Mouse (Mus musculus): ENCODE measurements around the gene Twist2. TPM values are rescaled to one million over a fixed set of nuclear protein-coding genes. Genes with fewer than 3 reads are reported as not detected.
A peak's percentile ranks its signal among the peaks of the same experiment; 100 is the strongest.

The Twist2 gene
- total RNA-seq, 2 experiments from 2014 or later = 1.1 to 1.8 TPM

GRCm38 (mm10) chr1:91816571-91816970, 15.3 kb downstream of the Twist2 start:
- DNase-seq (ENCODE audit: low spot score in 2 of 2) = no peak

DNA sequence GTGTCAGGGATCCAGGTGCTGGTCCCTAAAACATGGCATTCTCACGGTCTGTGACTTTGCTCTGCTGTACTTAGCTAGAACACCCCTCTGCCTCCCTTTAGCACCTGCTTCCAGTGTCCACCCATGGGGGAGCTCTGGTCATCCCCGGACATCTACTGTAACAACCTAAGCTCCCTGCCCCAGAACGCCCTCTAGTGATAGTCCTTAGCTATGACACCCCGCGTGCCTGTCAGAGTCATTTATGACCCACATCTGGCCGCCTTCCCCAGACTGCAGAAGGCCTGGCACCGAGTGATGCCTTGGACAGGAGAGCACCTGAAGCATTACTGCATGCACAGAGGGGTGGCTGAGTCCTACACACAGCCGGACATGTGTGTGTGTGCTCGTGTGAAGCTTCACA, 18.0 kb downstream of the Twist2 start:
- no peak for DNase-seq (ENCODE audit: low spot score in 2 of 2)

GRCm38 (mm10) chr1:91820531-91820930, 19.3 kb downstream of the Twist2 start:
- no peak for DNase-seq (ENCODE audit: low spot score in 2 of 2)

DNA sequence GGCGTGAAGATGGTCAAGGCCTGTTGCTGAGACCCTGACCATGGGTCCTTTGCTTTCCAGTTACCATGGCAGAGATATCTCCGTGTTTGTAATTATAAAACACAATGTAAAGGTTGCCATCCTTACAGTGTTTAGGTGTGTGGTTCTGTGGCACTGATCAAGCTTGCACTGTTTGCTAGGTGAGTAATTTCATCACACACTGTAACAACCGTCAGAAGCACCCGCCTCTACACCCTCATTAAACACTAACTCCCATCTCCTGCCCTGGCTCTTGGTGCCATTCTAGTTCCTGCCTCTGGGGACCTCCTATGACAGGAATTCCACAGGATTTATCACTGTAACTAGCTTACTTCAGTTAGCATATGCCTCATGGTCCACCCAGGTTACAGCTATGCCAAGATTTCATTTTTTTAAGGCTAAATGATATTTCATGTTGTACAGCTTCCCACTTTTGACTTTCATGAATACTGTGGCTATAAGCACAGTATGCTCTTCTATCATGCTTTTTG, 21.1 kb downstream of the Twist2 start:
- DNase-seq (ENCODE audit: low spot score in 2 of 2) = no peak

GRCm38 (mm10) chr1:91823530-91823929, 22.3 kb downstream of the Twist2 start:
- DNase-seq (ENCODE audit: low spot score in 2 of 2) = no peak

DNA sequence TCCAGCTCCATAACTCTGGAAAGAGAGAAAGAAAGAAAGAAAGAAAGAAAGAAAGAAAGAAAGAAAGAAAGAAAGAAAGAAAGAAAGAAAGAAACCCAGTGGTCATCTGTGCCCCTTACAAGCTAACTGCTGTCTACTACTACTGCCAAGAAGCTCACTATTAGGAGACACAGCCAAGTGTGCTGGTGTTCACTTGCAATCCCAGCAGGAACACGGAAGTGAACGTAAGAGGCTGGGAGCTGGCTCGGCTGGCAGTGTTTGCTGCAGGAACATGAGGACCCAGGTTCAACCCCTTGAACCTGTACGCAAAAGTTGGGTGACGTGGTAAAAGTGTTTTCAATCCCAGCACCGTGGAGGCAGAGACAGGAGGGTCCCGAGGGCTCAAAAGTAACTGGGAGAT, 22.7 kb downstream of the Twist2 start:
- no peak for DNase-seq (ENCODE audit: low spot score in 2 of 2)

DNA sequence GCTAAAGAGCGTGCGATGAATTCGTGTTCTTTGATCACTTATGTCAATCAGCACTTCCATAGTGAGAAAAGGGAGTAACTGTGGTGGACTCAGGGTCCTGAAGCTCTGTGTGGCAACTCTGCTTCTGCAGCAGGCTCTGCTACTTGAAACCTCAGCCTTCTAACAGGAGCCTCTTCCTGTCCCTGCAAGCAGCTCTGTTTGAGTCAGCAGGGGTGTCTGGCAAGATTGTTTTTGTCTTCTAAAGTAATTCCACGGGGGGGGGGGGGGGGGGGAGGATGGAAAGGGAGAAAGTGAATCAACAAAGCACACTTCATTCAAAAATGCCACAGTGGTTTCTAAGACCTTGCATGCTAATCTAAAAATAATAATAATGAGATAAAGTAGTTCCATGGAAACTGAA, 24.0 kb downstream of the Twist2 start:
- DNase-seq (ENCODE audit: low spot score in 2 of 2) = no peak

GRCm38 (mm10) chr1:91831978-91832377, 30.7 kb downstream of the Twist2 start:
- no peak for DNase-seq (ENCODE audit: low spot score in 2 of 2)

- no peak for DNase-seq (ENCODE audit: low spot score in 2 of 2)
Measured at GRCm38 (mm10) chr1:91839557-91839956, 38.3 kb downstream of the Twist2 start.

- peak in 1 of 2 experiments; percentile 16 for DNase-seq (ENCODE audit: low spot score in 2 of 2)
Measured at GRCm38 (mm10) chr1:91839979-91840378, 38.7 kb downstream of the Twist2 start.

GRCm38 (mm10) chr1:91844236-91844635, 43.0 kb downstream of the Twist2 start:
- no peak for DNase-seq (ENCODE audit: low spot score in 2 of 2)

GRCm38 (mm10) chr1:91844681-91845379, 43.6 kb downstream of the Twist2 start:
- no peak for DNase-seq (ENCODE audit: low spot score in 2 of 2)

DNA sequence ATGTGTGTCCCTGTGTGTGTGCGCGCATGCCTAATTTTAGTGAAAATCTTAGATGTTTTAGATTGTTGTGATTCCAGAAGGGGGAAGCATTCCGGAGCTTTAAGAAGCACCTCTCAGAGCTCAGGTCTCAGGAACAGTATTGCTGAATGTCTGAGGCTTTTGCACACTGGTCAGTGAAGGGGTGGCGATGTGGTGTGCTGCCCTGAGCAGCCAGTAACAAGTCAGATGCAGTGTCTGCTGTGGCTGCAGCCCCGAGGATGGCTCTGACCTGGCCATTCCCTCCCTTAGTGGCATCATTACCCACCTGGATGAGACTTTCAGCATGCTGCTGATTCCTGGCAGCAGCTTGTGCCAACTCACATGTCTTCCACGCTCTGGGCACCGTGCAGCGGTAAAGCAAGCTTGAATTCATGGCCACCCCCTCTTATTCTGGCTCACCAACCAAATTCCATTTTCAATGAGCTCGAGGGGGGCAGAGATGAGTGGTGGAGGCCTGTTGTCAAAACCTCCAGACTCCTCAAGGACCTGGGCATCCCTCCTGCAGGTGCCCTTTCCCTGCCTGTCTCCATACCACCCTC, 44.2 kb downstream of the Twist2 start:
- no peak for DNase-seq (ENCODE audit: low spot score in 2 of 2)

GRCm38 (mm10) chr1:91851300-91851699, 50.0 kb downstream of the Twist2 start:
- DNase-seq (ENCODE audit: low spot score in 2 of 2) = no peak

DNA sequence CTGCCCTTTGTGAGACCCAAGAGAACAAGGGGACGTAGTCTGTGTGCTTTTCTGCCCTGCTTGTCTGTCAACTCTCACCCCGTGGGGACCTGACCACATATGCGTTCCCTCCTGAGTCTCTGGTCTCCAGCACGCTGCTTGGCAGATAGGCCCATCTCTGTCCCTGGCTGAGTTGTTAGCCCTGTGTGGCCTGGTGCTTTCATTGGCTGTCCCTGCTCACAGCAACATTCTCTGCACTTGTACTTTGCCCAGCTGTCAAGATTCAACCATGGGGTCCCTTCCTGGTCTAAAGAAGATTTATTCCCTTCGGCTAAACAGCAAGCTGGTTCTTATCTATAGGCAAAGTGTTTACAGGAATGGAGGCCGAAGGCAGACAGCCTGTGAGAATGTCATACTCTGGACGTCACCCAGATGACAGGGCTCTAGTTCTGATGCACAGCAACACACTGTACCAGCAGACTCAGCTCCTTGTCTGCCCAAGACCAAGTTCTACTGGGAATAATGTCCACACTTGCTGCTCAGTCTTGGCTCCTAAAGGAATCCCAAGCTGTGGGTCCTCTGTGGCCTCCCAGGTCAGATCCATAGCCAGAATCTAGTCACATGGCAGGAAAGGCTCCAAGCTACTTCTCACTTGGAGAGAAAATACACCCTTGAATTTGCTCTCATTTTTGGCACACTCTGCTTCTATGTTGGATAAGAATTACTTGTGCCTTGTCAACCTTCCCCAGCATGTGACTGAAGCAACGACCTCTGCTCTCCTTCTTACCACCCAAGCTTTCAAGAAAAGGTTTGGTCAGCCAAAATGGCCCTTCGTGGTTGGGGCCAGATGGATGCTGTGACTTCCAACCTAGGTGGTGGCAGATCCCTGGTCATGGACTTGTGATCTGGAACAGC, 55.8 kb downstream of the Twist2 start:
- no peak for DNase-seq (ENCODE audit: low spot score in 2 of 2)

DNA sequence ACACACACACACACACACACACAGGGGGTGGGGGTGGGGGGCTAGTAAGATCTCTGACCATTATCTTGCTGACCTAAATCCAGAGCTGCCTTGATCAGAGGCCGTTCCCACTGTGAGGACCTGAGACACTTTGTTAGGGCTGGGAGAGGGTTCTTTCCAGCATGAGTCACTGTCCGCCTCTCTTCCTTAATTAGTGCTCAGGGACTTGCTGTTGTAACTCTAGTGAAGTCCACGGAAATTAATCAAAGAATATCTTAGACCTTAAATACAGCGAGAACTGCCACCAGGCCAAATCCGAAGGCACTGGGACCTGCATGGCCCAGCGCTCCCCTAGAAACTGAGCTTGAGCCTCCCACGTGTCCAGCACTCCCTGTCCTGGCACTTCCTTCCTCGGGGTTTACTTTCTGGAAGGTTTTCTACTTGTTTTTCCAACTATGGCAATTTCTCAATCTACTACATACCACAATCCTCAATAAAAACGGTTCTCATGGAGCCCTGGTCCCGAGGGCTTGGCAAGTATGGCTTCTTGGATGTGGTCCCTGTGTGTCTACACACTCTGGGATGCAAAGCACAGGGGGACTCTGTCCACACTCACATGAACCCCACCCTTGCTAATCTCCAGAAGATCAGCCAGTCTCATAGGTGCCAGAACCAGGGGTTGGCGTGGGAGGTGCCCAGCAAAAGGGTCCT, 57.0 kb downstream of the Twist2 start:
- DNase-seq (ENCODE audit: low spot score in 2 of 2) = no peak

DNA sequence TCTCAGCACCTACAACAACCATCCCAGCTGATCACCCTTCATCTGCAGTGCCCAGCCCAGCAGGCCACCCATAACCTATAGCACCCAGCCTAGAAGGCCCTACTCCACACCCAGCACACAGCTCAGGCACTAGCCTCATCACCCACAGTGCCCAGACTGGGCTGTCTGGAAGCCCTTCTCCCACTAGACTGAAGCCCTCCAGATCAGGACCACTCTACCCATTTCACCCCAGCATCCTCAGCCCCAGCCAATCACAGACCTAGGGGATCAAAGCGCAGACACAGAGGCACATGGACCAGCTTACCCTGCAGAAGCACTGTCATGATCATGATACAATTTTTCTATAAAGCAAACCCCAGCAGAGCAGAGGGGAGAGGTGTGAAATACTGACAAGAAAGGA, 57.6 kb downstream of the Twist2 start:
- DNase-seq (ENCODE audit: low spot score in 2 of 2) = no peak

- DNase-seq (ENCODE audit: low spot score in 2 of 2) = no peak
Measured at GRCm38 (mm10) chr1:91861511-91861910, 60.2 kb downstream of the Twist2 start.

DNA sequence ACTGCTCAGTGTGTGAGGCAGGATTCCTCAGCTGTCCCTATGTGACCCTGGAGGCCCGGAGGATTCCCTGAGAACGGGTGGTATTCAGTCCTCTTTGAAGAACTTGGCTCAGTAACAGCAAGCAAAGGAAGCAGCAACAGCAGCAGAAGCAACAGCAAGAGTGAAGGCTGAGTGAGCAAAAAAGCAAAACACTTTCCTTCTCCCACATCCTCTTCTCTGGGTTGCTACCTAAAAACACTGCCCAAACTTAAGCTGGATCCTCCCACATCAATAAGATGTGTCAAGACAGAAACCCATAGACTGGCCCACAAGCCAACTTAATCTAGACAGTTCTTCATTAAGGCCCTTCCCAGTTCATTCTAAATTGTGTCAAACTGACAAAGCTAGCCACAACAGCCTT, 64.7 kb downstream of the Twist2 start:
- no peak for DNase-seq (ENCODE audit: low spot score in 2 of 2)

GRCm38 (mm10) chr1:91871101-91871500, 69.8 kb downstream of the Twist2 start:
- no peak for DNase-seq (ENCODE audit: low spot score in 2 of 2)

GRCm38 (mm10) chr1:91872388-91873059, 71.3 kb downstream of the Twist2 start:
- DNase-seq (ENCODE audit: low spot score in 2 of 2) = peak in 1 of 2 experiments; percentile 17

Data from left cerebral cortex, adult 18-20 months (tissue).